Mouse (Mus musculus): ENCODE results near the gene Srgap2. TPM values are rescaled to one million over a fixed set of nuclear protein-coding genes. Genes with fewer than 3 reads are reported as not detected.

Srgap2 gene
- polyA plus RNA-seq, 1 experiment from 2014 or later, result 9.5 TPM

GRCm38 (mm10) chr1:131546798-131547690 is 19.9 kb upstream of the Srgap2 start:
- no peak for ATAC-seq (ENCODE audit: insufficient read depth, low FRiP score, low read depth)
- Histone ChIP-seq H3K9me3 (no peaks in the 10 kb centered on the region), H3K27ac (no peak overlapping the region), H3K4me3 (replicated peaks) (no peak overlapping the region), H3K27me3 (replicated peaks) (no peaks in the 10 kb centered on the region), H3K4me2 (no peak overlapping the region), H3K4me1 (0 out of 2 replicates have a peak, but pooled peaks cover 4% of the 10 kb centered on the region), H3K9ac (no peak overlapping the region), H3K36me3 (no peaks in the 10 kb centered on the region)
- 69% methylated on average over 13 of the region's 13 CpGs for WGBS

GRCm38 (mm10) chr1:131543886-131544565 is 16.9 kb upstream of the Srgap2 start:
- no peak overlapping the region for H3K9ac ChIP-seq
- WGBS, result 81% methylated on average over 7 of the region's 7 CpGs
- H3K9me3 ChIP-seq, result no peaks in the 10 kb centered on the region
- no peak for ATAC-seq (ENCODE audit: insufficient read depth, low FRiP score, low read depth)
- H3K4me1 ChIP-seq, result peaks cover 6% of the 10 kb centered on the region; the same call in 1 of the 2 replicates
- no peaks in the 10 kb centered on the region for H3K27me3 ChIP-seq (replicated peaks)
- no peak overlapping the region for H3K4me3 ChIP-seq (replicated peaks)
- no peak overlapping the region for H3K4me2 ChIP-seq
- no peaks in the 10 kb centered on the region for H3K36me3 ChIP-seq
- H3K27ac ChIP-seq, result no peak overlapping the region

- Histone ChIP-seq H3K36me3 (no peaks in the 10 kb centered on the region), H3K9me3 (no peaks in the 10 kb centered on the region), H3K27ac (no peak overlapping the region), H3K4me3 (replicated peaks) (no peak overlapping the region), H3K4me1 (peaks cover 2% of the 10 kb centered on the region; the same call in 1 of the 2 replicates), H3K9ac (no peak overlapping the region), H3K27me3 (replicated peaks) (no peaks in the 10 kb centered on the region), H3K4me2 (no peak overlapping the region)
- ATAC-seq (ENCODE audit: insufficient read depth, low FRiP score, low read depth), result no peak
- WGBS, result 78% methylated on average over 5 of the region's 5 CpGs
These were observed 14.8 kb upstream of the Srgap2 start for GRCm38 (mm10) chr1:131541903-131542302.

- ATAC-seq (ENCODE audit: insufficient read depth, low FRiP score, low read depth), result no peak
- WGBS, result 29% methylated on average over 3 of the region's 3 CpGs
- Histone ChIP-seq H3K9me3 (no peaks in the 10 kb centered on the region), H3K9ac (no peak overlapping the region), H3K4me3 (replicated peaks) (no peak overlapping the region), H3K27ac (0 out of 2 replicates have a peak overlapping the region, but pooled peaks have one; percentile 31), H3K36me3 (no peaks in the 10 kb centered on the region), H3K4me1 (peaks cover 2% of the 10 kb centered on the region; the same call in 1 of the 2 replicates), H3K4me2 (no peak overlapping the region), H3K27me3 (replicated peaks) (no peaks in the 10 kb centered on the region)
These were observed 14.3 kb upstream of the Srgap2 start for GRCm38 (mm10) chr1:131541431-131541830.

- Histone ChIP-seq H3K36me3 (no peaks in the 10 kb centered on the region), H3K4me3 (replicated peaks) (no peak overlapping the region), H3K27me3 (replicated peaks) (no peaks in the 10 kb centered on the region), H3K9me3 (no peaks in the 10 kb centered on the region), H3K27ac (no peak overlapping the region), H3K4me1 (peaks cover 2% of the 10 kb centered on the region; the same call in 1 of the 2 replicates), H3K4me2 (no peak overlapping the region), H3K9ac (no peak overlapping the region)
- WGBS, result 76% methylated on average over 5 of the region's 5 CpGs
- ATAC-seq (ENCODE audit: insufficient read depth, low FRiP score, low read depth), result no peak
These were observed 13.6 kb upstream of the Srgap2 start for GRCm38 (mm10) chr1:131540795-131541194.

GRCm38 (mm10) chr1:131539771-131540170 is 12.6 kb upstream of the Srgap2 start:
- 90% methylated on average over 4 of the region's 4 CpGs for WGBS
- Histone ChIP-seq H3K4me3 (replicated peaks) (no peak overlapping the region), H3K27ac (no peak overlapping the region), H3K9me3 (no peaks in the 10 kb centered on the region), H3K36me3 (no peaks in the 10 kb centered on the region), H3K4me2 (no peak overlapping the region), H3K4me1 (peaks cover 2% of the 10 kb centered on the region; the same call in 1 of the 2 replicates), H3K27me3 (replicated peaks) (no peaks in the 10 kb centered on the region), H3K9ac (no peak overlapping the region)
- no peak for ATAC-seq (ENCODE audit: insufficient read depth, low FRiP score, low read depth)

- ATAC-seq (ENCODE audit: insufficient read depth, low FRiP score, low read depth), result no peak
- Histone ChIP-seq H3K36me3 (no peaks in the 10 kb centered on the region), H3K27ac (peak overlapping the region; percentile 94), H3K4me1 (peaks cover 20% of the 10 kb centered on the region), H3K9ac (0 out of 2 replicates have a peak overlapping the region, but pooled peaks have one; percentile 10), H3K9me3 (no peaks in the 10 kb centered on the region), H3K4me3 (replicated peaks) (peak overlapping the region; percentile 82), H3K4me2 (peak overlapping the region; percentile 93), H3K27me3 (replicated peaks) (no peaks in the 10 kb centered on the region)
- WGBS, result 2% methylated on average over 9 of the region's 9 CpGs
These were observed 1.5 kb upstream of the Srgap2 start for GRCm38 (mm10) chr1:131528561-131529166.

- no peak for ATAC-seq (ENCODE audit: insufficient read depth, low FRiP score, low read depth)
These were observed 942 bp upstream of the Srgap2 start for GRCm38 (mm10) chr1:131528081-131528507.

GRCm38 (mm10) chr1:131526371-131527270 is 531 bp downstream of the Srgap2 start:
- Histone ChIP-seq H3K4me3 (replicated peaks) (peak overlapping the region; percentile 82), H3K4me1 (peaks cover 25% of the 10 kb centered on the region), H3K9me3 (no peaks in the 10 kb centered on the region), H3K4me2 (peak overlapping the region; percentile 94), H3K9ac (peak overlapping the region; percentile 77), H3K27ac (peak overlapping the region; percentile 97), H3K36me3 (no peaks in the 10 kb centered on the region), H3K27me3 (replicated peaks) (no peaks in the 10 kb centered on the region)
- ATAC-seq (ENCODE audit: insufficient read depth, low FRiP score, low read depth), result peak; percentile 15
- under 1% methylated on average over 79 of the region's 81 CpGs for WGBS

More at GRCm38 (mm10) chr1:131528081-131528507, 942 bp upstream of the Srgap2 start:
- no peaks in the 10 kb centered on the region for H3K36me3 ChIP-seq
- peak overlapping the region; percentile 50; the same call in 1 of the 2 replicates for H3K9ac ChIP-seq
- peaks cover 21% of the 10 kb centered on the region for H3K4me1 ChIP-seq
- H3K27me3 ChIP-seq (replicated peaks), result no peaks in the 10 kb centered on the region
- peak overlapping the region; percentile 94 for H3K27ac ChIP-seq
- whole genome bisulfite sequencing, result under 1% methylated on average over 34 of the region's 34 CpGs
- H3K4me3 ChIP-seq (replicated peaks), result peak overlapping the region; percentile 82
- peak overlapping the region; percentile 93 for H3K4me2 ChIP-seq
- H3K9me3 ChIP-seq, result no peaks in the 10 kb centered on the region

GRCm38 (mm10) chr1:131525586-131526271 is 1.4 kb downstream of the Srgap2 start:
- H3K9me3 ChIP-seq, result no peaks in the 10 kb centered on the region

More at GRCm38 (mm10) chr1:131525586-131526271, 1.4 kb downstream of the Srgap2 start:
- Histone ChIP-seq H3K4me3 (replicated peaks) (peak overlapping the region; percentile 82), H3K9ac (peak overlapping the region; percentile 77), H3K27me3 (replicated peaks) (no peaks in the 10 kb centered on the region), H3K4me2 (peak overlapping the region; percentile 94), H3K36me3 (no peaks in the 10 kb centered on the region), H3K4me1 (peaks cover 25% of the 10 kb centered on the region), H3K27ac (peak overlapping the region; percentile 97)
- no peak for ATAC-seq (ENCODE audit: insufficient read depth, low FRiP score, low read depth)
- under 1% methylated on average over 41 of the region's 41 CpGs for WGBS

All from stomach, embryonic 15.5 days (tissue).